Mouse (Mus musculus): ENCODE data around the gene Snd1.

The Snd1 gene

DNA sequence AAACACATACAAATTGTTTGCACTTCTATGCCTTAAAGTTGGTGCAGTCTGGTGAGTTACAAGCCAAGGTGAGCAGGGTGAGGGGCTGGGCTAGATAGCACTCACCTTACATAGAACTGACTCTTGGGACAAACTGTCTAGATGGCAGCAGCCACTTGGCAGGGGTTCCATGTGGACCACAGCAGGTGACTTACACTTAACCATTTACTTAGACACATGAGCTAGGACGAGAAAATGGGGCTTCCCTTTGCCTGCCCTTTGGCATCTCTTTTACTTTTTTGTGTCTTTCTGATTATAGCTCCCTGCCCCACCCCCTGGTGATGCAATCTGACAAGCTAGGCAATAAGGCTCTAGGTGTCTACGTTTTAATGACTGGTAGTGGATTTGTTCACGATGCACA is 274.3 kb downstream of the Snd1 start:
- no peak for DNase-seq (ENCODE audit: low spot score in 2 of 2)

GRCm38 (mm10) chr6:28751186-28751585 is 276.2 kb downstream of the Snd1 start:
- DNase-seq (ENCODE audit: low spot score in 2 of 2), result no peak

DNA sequence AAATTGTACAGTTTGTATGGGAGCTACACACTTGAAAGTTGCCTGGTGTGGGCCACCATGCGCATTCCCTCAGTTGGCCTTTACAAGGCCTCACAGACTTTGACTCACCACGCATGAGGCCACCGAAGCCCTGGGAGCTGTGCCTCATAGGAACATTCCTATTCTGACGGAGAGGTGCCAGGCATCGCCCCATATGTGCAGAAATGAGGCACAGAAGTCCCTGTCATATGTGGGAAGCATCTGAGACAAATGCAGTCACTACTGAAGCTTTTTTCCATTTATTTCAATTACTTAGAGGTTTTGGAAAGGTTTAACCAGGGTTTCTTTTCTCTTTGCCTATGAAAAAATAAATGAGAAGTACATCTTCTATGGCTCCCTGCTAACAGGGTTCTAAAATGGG is 278.3 kb downstream of the Snd1 start:
- no peak for DNase-seq (ENCODE audit: low spot score in 2 of 2)

DNA sequence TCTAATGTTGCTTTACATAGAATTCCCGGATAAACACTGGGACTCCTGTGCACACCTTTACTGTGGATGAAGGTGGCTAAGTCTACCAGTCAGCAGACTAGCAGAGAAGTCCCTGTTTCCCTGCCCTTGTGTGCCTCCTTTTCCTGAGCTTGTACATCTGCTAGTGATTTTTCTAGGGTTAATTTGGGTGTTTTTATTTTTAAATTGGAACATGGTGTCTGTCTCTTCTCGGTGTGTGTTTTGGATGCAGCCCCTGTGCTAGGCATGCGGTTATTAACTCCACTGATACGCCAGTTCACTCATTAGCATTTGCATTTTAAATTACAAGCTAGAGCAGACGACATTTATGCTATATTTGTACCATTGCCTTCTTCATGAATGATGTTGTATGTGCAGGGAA is 278.7 kb downstream of the Snd1 start:
- no peak for DNase-seq (ENCODE audit: low spot score in 2 of 2)

DNA sequence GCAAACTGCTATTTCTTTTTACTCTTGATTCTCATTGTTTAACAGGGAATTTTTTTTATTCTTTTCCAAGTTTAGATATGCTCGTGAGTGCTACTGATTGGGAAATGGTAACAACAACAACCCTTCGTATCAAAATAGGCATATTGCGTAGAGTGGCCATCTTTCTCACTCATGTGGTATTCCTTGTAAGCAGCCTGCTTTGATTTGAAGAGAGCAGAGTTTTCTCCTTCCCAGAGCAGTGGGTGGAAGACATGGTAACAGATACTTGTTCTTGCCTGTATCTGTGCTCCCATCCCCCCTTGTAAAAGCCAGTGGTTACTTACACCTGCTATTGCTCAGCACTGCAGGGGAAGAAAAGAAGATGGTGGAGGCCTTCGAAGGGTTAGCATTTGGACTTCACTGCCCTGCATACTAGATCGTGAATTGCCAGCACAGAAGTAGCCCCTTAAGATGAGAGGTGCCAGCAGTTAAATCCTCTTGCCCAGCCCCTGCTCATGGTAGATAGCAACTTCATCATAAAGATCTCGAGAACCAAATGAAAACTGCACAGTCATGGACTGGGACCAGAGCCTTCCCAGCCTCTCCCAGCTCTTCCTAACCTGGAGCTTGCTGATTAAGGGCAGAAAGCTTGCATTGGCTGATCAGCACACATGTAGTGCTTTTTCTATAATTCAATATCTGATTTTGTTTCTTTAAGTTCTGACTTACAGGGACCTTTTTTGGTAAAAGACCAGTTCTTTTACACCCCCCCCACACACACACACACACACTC is 279.4 kb downstream of the Snd1 start:
- DNase-seq (ENCODE audit: low spot score in 2 of 2), result peak in 1 of 2 experiments; percentile 15

GRCm38 (mm10) chr6:28756306-28757018 is 281.5 kb downstream of the Snd1 start:
- DNase-seq (ENCODE audit: low spot score in 2 of 2), result no peak

GRCm38 (mm10) chr6:28758293-28758692 is 283.4 kb downstream of the Snd1 start:
- DNase-seq (ENCODE audit: low spot score in 2 of 2), result no peak

DNA sequence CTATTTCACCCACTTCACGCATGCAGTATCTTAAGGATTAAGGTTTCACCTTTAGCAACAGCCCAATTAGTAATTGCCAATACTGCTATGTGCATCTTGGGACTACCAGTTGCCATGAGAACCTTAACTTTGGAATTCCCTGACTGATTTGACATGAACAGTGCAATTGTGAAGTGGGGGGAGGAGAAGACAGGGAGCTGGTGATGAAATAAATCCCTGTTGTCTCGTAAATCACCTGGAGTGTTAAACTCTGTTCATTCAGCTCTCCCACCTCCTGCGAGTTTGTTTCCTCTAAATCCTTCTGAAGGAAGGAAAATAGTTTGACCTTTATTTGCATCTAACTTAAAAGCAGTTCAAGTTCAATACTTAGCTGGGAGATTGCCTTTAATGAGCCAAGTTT is 286.8 kb downstream of the Snd1 start:
- no peak for DNase-seq (ENCODE audit: low spot score in 2 of 2)

- no peak for DNase-seq (ENCODE audit: low spot score in 2 of 2)
Measured at GRCm38 (mm10) chr6:28762132-28762775, 287.3 kb downstream of the Snd1 start.

DNA sequence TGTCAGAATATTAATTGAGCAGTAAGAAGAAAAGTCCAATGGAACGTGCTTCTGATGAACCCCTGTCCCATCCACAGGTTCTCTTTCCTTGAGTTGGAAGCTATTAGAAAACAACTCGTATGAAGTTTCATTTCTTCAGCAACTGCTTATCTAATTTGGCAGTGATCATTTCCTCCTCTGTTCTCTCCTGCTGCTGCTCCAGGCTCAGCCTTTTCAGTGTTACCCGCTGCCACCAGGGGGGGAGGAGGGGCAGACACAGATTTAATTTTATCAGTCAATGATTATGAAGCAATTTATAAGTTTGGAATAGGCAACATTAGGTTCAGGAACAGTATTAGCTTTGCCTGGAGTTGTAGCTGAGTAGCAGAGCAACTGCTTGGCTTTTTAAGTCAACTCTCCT is 291.7 kb downstream of the Snd1 start:
- DNase-seq (ENCODE audit: low spot score in 2 of 2), result no peak

GRCm38 (mm10) chr6:28767891-28768481 is 293.0 kb downstream of the Snd1 start:
- DNase-seq (ENCODE audit: low spot score in 2 of 2), result no peak

DNA sequence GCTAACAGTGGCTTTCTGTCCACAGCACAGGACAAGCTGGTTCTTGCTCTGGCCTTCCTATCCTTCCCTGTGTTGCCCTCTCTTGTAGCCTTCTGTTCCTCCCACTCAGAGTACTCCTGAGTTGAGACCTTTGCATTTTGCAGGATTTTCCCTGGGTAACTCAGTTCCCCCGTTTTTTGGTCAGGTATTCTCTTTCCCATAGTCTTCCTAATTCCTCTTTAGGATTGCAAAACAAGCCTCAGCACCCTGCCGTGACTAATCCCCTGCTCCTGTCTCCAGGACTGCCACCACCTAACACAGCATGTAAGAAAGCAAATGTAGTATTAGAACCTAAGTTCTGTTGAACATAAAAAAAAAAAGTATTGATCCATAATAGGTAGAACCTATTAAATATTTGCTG is 296.4 kb downstream of the Snd1 start:
- DNase-seq (ENCODE audit: low spot score in 2 of 2), result no peak

GRCm38 (mm10) chr6:28781696-28782095 is 306.8 kb downstream of the Snd1 start:
- DNase-seq (ENCODE audit: low spot score in 2 of 2), result no peak

DNA sequence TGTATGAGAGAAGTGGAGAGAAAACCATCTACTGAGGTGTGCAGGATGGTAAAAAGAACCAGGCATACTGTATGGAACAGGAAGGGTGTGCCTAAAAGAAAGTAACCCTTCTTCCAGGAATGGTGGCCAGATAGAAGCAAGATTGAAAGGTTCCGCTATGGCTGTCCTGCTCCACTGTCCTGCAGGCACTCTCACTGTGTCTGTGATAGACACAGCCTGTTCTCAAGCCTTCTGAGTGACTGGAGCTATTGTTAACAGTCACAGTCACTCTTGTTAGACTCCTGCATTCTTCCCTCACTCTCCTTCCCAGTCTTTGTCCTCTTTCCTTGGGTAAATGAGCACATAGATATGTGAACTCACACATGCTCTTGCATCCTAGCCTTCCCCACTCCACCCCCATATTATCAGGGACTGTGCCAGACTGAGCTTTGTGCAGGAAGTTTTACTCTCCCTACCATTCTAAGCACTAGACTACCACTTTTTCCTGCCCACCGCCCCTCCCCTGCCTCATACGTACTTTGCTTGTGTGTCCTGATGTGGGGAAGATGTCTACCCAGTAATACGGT is 308.2 kb downstream of the Snd1 start:
- DNase-seq (ENCODE audit: low spot score in 2 of 2), result no peak

DNA sequence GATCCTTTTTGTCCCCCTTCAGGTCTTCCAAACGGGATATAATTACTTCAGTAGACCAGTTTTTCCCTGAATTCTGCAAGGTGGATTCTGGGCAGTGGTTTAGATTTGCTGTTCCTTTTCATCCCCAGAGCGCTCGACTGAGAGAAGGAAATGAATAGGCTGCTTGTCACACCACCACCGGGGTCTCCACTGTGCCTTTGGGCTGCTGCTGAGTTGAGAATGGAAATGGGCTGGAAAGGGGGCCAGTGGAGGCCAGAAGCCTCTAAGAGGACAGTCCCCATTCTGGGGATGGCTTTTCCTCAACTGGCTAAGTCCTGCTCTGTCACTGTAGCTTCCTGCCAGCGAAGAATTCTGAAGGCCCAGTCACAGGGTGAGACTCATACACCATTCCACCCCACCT is 309.0 kb downstream of the Snd1 start:
- no peak for DNase-seq (ENCODE audit: low spot score in 2 of 2)

DNA sequence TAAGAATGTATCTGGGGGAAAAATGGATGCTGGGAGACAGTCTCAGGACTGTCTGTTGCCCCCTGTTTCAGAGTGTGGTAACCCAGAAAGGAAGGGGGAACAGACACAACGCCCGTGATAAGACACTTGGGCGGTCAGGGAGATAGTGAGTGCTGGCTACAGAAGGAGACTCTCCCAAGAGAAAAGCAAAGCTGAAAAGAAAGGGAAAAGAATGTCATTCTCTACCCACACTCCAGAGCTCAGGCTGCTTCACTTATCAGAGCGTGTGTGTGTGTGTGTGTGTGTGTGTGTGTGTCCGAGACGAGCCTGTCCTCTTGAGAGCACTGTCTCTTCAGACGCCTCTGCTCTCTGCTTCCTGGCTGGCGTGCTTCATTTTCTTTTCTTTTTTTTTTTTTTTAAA is 310.8 kb downstream of the Snd1 start:
- DNase-seq (ENCODE audit: low spot score in 2 of 2), result no peak

DNA sequence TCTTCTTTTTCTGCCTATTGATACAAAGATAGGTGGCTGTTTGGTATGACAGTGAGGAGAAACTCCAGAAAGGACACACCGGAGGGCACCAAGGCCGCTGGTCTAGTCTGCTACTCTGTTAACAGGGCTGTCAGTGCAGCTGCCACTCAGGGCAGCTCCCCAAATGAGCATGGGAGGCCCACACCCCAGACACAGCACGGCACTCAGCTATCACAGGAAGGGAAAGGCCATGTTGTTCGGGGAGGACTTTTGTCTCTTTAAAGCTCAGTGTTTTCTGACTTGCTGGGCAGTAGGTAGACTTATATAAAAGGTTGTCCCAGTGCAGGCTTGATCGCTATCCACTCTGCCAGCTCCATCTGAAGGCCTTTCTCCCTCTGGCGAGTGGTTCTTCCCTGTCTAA is 312.2 kb downstream of the Snd1 start:
- DNase-seq (ENCODE audit: low spot score in 2 of 2), result no peak

DNA sequence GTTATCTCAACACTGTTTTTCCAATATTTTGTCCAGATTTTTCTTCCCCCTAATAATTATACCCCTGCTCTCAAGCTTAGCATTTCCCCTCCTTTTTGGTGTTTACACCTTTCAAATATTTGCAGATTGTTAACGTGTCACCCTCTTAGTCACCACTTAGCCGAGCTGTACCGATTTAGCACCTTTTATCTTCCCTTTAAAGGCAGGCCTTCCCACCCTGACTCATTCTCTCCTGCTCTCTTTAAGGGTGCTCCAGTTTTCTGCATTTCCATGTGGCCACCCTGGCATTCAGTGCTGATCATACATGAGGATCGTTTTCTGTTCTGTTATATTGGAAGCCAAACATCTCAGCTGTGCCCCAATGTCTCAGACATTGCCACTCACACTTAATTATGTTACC is 314.7 kb downstream of the Snd1 start:
- no peak for DNase-seq (ENCODE audit: low spot score in 2 of 2)

DNA sequence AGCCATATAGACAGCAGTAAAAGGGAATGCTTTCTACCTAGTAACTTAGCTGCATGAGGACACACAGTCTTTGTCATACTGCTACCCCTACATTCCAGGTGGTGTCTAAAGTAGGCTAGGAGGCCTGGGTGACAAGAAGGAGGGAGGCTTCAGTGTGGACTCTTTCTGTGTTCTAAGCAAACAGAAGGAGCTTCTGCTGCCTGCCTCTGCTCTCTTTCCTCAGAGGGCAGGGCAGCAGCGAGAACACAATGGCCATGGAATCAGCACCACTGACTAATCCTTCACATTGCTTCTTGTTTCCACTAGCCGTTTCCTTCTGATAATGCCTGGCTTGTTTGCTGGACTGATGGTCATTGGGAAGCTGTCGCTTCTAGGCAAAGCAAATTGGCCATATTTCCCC is 316.2 kb downstream of the Snd1 start:
- DNase-seq (ENCODE audit: low spot score in 2 of 2), result no peak

DNA sequence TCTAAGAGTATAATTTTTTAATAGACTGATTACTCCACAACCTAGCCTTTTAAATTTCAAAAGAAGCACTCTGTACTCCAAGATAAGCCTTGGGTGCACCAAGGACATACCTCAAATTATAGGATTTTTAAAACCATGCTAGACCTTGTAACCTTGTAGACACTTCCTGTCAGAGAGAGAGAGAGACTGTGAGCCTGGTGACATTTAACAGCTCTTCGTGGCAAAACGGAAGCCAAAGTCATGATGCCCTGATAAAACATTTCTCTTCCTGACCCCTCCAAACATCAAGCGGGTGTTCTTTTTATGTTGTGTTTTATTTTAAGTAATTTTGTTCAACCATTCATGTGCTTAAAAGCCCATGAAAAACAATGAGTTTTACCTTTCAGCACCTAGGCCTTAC is 316.9 kb downstream of the Snd1 start:
- no peak for DNase-seq (ENCODE audit: low spot score in 2 of 2)

DNA sequence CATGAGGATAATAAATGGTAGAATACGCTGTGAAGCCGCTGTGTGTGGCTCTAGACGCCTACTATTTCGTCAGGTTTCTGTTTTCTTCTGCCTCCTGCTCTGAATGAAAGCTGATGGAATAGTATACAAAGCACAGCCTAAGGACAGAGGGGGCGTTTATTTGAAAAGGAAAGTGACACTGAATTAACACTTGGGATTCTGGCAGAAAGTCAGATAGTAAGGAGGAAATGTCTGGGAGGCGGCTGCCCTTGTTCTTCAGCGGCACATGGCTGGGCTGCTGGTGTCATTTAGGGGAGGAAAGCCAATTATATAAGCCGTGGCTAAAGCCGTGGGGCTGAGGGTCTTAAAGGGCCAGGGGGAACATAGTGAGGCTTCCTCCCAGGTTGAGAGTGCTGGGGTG is 320.4 kb downstream of the Snd1 start:
- no peak for DNase-seq (ENCODE audit: low spot score in 2 of 2)

DNA sequence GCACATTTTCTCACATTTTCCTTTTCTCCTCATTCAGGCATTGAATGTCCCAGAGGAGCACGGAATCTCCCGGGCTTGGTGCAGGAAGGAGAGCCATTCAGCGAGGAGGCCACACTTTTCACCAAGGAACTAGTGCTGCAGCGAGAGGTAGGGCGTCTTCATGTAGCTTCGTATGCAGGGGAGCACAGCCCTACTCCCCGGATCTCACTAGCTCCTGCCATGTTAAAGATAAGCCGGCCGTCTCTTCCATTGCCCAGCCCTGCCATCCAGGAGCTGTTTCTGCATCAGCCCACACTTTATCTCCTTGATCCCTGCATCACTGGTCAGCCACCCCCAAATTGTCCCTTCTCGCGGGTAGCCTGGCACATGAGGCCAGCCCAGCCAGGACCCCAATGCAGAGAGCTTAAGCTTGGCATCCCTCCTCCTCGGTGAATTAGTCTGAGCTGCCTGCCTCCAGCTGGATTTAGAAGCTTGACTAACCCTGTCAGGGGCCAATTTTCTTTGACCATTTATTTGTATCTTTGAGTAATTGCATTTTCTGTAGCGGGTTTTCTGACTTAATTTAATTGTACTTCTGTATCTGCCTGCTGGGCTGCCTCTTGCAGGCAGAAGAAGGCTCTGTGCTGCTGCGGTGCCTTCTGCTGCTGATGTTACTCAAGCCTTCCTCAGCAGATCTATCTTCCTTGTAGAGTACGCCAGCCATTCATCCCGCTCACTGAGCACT is 321.0 kb downstream of the Snd1 start:
- no peak for DNase-seq (ENCODE audit: low spot score in 2 of 2)

Data from spleen, postnatal 4 days (tissue).